Mouse (Mus musculus): ENCODE measurements at regions not wholly inside any gene's neighbourhood (a gene's known extent, or its start where the extent isn't known, plus 50 kb on each side); places are given as distances from the start of the nearest gene placed in this dataset.

GRCm38 (mm10) chr1:36001319-36001718 lies 66.9 kb upstream of the Hs6st1 start:
- TF ChIP-seq POLR2A (IDR thresholded peaks at IDR 0.05; ENCODE audit: insufficient read length, low read depth) (no peak), MAX (IDR thresholded peaks at IDR 0.05; ENCODE audit: low read depth) (no peak), MYOG (IDR thresholded peaks at IDR 0.05; ENCODE audit: control insufficient read depth in 1 of 3, insufficient read depth in 1 of 3, insufficient read length in 2 of 3, low read depth in 2 of 3) (no peak), REST (IDR thresholded peaks at IDR 0.05; ENCODE audit: insufficient read depth, insufficient read length) (no peak), TCF3 (IDR thresholded peaks at IDR 0.05; ENCODE audit: insufficient read length, low read depth) (no peak), CEBPB (IDR thresholded peaks at IDR 0.05; ENCODE audit: insufficient read depth, poor library complexity, severe bottlenecking) (no peak), POLR2AphosphoS2 (IDR thresholded peaks at IDR 0.05; ENCODE audit: insufficient read length, low read depth) (no peak)
